Mouse (Mus musculus): ENCODE measurements around the gene Atl2.

The Atl2 gene

GRCm38 (mm10) chr17:79825241-79826030 lies 70.5 kb downstream of the Atl2 start:
- in situ Hi-C loops (cut with MseI, MboI) = loop anchor here in 1 of 2 experiments (25.0 kb wide), 1 partner anchor 713 kb away; no protein-coding TSS in a partner anchor

- in situ Hi-C loops (cut with MseI, MboI) = no loop called here
These were observed 71.5 kb downstream of the Atl2 start for GRCm38 (mm10) chr17:79824406-79824805.

GRCm38 (mm10) chr17:79818884-79819283 lies 77.0 kb downstream of the Atl2 start:
- in situ Hi-C loops (cut with MseI, MboI) = no loop called here

GRCm38 (mm10) chr17:79817995-79818394 lies 77.9 kb downstream of the Atl2 start:
- in situ Hi-C loops (cut with MseI, MboI) = no loop called here

GRCm38 (mm10) chr17:79817551-79817950 lies 78.4 kb downstream of the Atl2 start:
- in situ Hi-C loops (cut with MseI, MboI) = no loop called here

GRCm38 (mm10) chr17:79816896-79817295 lies 79.0 kb downstream of the Atl2 start:
- in situ Hi-C loops (cut with MseI, MboI) = no loop called here

GRCm38 (mm10) chr17:79810421-79810820 lies 85.5 kb downstream of the Atl2 start:
- in situ Hi-C loops (cut with MseI, MboI) = no loop called here

GRCm38 (mm10) chr17:79809491-79810316 lies 86.2 kb downstream of the Atl2 start:
- in situ Hi-C loops (cut with MseI, MboI) = no loop called here

GRCm38 (mm10) chr17:79807237-79807930 lies 88.5 kb downstream of the Atl2 start:
- in situ Hi-C loops (cut with MseI, MboI) = no loop called here

- in situ Hi-C loops (cut with MseI, MboI) = no loop called here
These were observed 91.2 kb downstream of the Atl2 start for GRCm38 (mm10) chr17:79804747-79805146.

- in situ Hi-C loops (cut with MseI, MboI) = no loop called here
These were observed 93.9 kb downstream of the Atl2 start for GRCm38 (mm10) chr17:79802056-79802455.

GRCm38 (mm10) chr17:79798831-79799230 lies 97.1 kb downstream of the Atl2 start:
- in situ Hi-C loops (cut with MseI, MboI) = no loop called here
